Mouse (Mus musculus): ENCODE results near the gene Gm20388. TPM values are rescaled to one million over a fixed set of nuclear protein-coding genes. Genes with fewer than 3 reads are reported as not detected.

Gene Gm20388
- polyA plus RNA-seq, 1 experiment from 2014 or later, result not detected

DNA sequence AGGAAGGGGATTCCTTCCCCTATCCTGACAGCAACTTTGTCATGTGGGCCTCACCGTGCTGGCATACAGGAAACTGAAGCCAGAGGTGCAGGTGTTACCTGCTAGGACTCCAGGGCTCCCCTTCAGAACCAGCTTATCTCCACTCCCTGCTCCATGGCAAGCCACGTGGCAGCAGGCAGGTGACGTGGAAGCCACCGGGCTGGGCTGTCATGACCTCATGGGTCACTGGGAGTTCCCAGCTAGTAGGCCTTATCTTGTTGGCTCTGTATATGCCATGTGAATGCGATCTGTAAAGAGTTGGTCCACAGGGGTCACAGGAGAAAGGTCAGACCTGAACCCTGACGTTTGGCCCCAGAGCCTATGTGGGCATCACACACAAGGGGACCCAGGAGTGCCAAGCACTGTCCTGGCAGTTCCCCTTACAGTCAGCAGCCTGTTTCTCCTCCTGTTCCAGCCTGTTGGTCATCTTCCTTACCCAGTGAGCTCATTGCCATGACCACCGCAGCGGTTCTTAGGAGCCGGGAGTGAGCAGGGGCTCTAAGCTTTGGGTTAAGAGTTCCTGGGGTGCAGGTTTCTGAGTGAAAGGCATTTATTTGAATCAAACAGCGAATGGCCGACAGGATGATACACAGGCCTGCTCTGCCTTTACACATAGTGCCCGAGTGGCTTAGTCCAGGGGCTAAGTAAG is 2419.9 kb downstream of the Gm20388 start:
- Histone ChIP-seq H3K27ac (peak overlapping the region; percentile 97), H3K9me3 (replicated peaks) (peaks cover 14% of the 10 kb centered on the region), H3K4me3 (replicated peaks) (peak overlapping the region; percentile 20; the same call in 1 of the 2 replicates), H3K9ac (peak overlapping the region; percentile 75), H3K4me1 (replicated peaks) (peaks cover 84% of the 10 kb centered on the region), H3K36me3 (peaks cover 99% of the 10 kb centered on the region), H3K4me2 (peak overlapping the region; percentile 52), H3K27me3 (no peaks in the 10 kb centered on the region)
- WGBS (ENCODE audit: insufficient replicate concordance), result 56% methylated on average over 12 of the region's 12 CpGs
- DNase-seq (peak; percentile 73), ATAC-seq (ENCODE audit: low read depth) (peak; percentile 64)

DNA sequence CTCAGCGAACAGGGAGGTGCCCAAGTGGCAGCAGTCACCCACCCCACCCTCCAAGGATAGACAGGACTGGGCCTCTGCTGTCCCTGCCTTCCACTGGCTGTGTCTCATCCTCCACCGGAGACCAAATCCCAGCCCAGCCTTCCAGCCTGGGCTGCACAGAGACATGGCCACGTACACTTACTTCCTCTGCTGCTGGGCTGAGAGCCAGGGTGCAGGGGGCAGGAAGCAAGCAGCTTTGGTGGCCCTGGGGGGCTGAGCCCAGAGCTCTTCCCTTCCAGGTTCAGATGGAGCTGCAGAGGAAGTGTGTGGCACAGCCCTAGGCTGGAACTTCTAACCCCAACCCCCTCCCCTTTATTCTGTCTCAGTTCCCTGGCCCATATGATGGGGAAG is 2420.5 kb downstream of the Gm20388 start:
- H3K9ac ChIP-seq, result peak overlapping the region; percentile 75
- peaks cover 19% of the 10 kb centered on the region for H3K9me3 ChIP-seq (replicated peaks)
- H3K4me2 ChIP-seq, result no peak overlapping the region; the same call in 1 of the 2 replicates
- peak overlapping the region; percentile 97 for H3K27ac ChIP-seq
- ATAC-seq (ENCODE audit: low read depth), result no peak
- peaks cover 99% of the 10 kb centered on the region for H3K36me3 ChIP-seq
- H3K4me1 ChIP-seq (replicated peaks), result peaks cover 82% of the 10 kb centered on the region
- H3K27me3 ChIP-seq, result no peaks in the 10 kb centered on the region
- no peak overlapping the region for H3K4me3 ChIP-seq (replicated peaks)
- WGBS (ENCODE audit: insufficient replicate concordance), result 61% methylated on average over 3 of the region's 3 CpGs
- no peak for DNase-seq

DNA sequence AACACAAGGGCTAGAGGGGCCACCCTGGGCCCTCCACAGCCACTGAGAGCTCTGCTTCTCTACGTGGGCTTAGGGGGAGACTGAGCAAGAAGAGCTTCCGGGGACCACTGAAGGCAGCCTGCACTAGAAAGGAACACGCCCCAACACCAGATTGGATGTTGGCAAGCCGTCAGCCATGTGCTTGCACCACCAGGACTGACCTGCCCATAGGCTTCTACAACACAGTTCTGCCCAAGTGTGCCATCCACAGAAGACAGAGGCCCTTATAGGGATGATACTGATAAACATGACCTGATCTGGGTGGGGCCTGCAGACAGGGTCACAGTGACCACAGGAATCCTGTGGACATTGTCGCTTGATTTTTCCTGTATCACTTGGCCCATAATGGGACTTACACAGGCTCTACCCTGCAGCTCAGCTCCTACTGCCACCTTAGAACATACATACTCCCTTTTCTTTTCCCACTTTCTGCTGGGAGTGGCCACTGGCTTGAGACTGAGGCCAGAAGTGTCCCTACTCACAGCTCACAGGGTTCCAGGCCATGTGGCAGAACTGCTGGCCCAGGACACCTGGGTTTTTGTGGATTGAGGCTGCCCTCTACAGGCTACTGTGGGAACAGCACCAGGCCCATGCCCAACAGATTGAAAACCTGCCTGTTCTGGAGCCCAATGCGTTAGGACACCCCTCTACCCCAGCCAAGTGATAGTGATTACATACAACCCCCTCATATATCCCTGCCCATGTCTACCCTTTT is 2422.3 kb downstream of the Gm20388 start:
- ATAC-seq (ENCODE audit: low read depth) (0 out of 2 replicates have a peak, but pooled peaks have one; percentile 3), DNase-seq (peak; percentile 70)
- Histone ChIP-seq H3K36me3 (peaks cover 99% of the 10 kb centered on the region), H3K4me1 (replicated peaks) (peaks cover 76% of the 10 kb centered on the region), H3K27me3 (no peaks in the 10 kb centered on the region), H3K4me2 (no peak overlapping the region), H3K9ac (no peak overlapping the region; the same call in 1 of the 2 replicates), H3K27ac (peak overlapping the region; percentile 68), H3K4me3 (replicated peaks) (no peak overlapping the region), H3K9me3 (replicated peaks) (peaks cover 30% of the 10 kb centered on the region)
- 79% methylated on average over 6 of the region's 6 CpGs for WGBS (ENCODE audit: insufficient replicate concordance)

DNA sequence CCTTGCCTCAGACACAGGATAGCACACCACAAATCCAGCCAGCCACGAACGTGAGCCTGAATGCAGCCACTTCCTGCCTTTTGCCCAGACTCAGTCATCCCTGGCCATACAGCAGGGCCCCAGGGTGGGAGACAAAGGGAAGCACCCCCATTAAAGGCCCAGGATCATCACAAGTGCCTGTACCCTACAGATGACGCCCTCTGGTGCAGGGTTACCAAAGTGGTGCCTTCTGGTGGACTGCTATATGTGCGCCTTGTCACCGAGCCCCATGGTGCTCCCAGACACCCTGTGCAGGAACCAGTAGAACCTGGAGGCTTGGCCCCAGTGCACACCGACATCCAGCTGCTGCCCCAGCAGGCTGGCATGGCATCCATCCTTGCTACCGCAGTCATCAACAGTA is 2422.9 kb downstream of the Gm20388 start:
- Histone ChIP-seq H3K27me3 (no peaks in the 10 kb centered on the region), H3K9ac (no peak overlapping the region), H3K36me3 (peaks cover 99% of the 10 kb centered on the region), H3K4me3 (replicated peaks) (no peak overlapping the region), H3K4me2 (no peak overlapping the region), H3K27ac (no peak overlapping the region), H3K4me1 (replicated peaks) (peaks cover 75% of the 10 kb centered on the region), H3K9me3 (replicated peaks) (peaks cover 30% of the 10 kb centered on the region)
- DNase-seq, result no peak
- 91% methylated on average over 7 of the region's 7 CpGs for WGBS (ENCODE audit: insufficient replicate concordance)
- ATAC-seq (ENCODE audit: low read depth), result no peak

DNA sequence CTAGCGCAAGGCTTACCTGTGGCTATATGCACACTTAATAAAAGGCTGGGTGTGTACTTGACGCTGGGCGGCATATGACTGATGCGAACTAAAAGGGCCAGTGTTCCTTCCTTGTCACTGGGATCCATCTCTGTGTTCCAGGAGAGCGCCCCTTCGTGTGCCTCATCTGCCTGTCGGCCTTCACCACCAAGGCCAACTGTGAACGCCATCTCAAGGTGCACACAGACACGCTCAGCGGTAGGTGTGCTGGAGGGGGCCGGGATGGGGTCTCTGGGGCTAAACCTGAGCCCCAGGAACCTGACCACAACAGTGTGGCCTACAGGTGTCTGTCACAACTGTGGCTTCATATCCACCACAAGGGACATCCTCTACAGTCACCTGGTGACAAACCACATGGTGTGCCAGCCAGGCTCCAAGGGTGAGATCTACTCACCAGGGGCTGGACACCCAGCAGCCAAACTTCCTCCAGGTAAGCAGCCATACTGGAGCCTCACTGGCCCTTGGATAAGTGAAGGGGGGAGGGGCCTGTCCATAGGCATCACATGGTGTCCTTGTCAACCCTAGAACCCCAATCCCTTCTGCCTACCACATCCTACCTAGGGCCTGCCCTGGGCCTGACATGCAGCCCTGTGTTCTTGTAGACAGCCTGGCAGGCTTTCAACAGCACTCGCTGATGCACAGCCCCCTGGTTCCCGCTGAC is 2424.3 kb downstream of the Gm20388 start:
- Histone ChIP-seq H3K36me3 (peaks cover 99% of the 10 kb centered on the region), H3K9ac (no peak overlapping the region), H3K27me3 (no peaks in the 10 kb centered on the region), H3K4me2 (no peak overlapping the region), H3K9me3 (replicated peaks) (peaks cover 30% of the 10 kb centered on the region), H3K27ac (peak overlapping the region; percentile 34; the same call in 1 of the 2 replicates), H3K4me3 (replicated peaks) (no peak overlapping the region), H3K4me1 (replicated peaks) (peaks cover 75% of the 10 kb centered on the region)
- no peak for DNase-seq
- WGBS (ENCODE audit: insufficient replicate concordance), result 95% methylated on average over 13 of the region's 13 CpGs
- ATAC-seq (ENCODE audit: low read depth), result no peak

DNA sequence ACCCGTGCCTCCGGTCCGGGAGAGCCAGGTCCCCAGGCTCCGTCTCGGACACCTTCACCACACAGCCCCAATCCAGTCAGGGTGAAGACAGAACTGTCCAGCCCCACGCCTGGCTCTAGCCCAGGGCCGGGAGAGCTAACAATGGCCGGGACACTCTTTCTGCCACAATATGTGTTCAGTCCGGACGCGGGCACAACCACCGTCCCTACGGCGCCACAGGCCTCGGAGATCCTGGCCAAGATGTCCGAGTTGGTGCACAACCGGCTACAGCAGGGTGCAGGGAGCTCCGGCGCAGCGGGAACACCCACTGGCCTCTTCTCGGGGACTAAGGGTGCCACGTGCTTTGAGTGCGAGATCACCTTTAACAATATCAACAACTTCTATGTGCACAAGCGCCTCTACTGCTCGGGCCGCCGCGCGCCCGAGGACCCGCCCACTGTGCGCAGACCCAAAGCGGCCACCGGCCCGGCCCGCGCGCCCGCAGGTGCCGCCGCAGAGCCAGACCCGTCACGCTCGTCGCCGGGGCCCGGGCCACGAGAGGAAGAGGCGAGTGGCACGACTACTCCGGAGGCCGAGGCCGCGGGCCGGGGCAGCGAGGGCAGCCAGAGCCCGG is 2425.1 kb downstream of the Gm20388 start:
- Histone ChIP-seq H3K9ac (no peak overlapping the region), H3K9me3 (replicated peaks) (peaks cover 30% of the 10 kb centered on the region), H3K27ac (peak overlapping the region; percentile 34; the same call in 1 of the 2 replicates), H3K36me3 (peaks cover 99% of the 10 kb centered on the region), H3K4me3 (replicated peaks) (peak overlapping the region; percentile 14; the same call in 1 of the 2 replicates), H3K4me2 (peak overlapping the region; percentile 33), H3K4me1 (replicated peaks) (peaks cover 75% of the 10 kb centered on the region), H3K27me3 (no peaks in the 10 kb centered on the region)
- 85% methylated on average over 57 of the region's 57 CpGs for WGBS (ENCODE audit: insufficient replicate concordance)
- ATAC-seq (ENCODE audit: low read depth) (no peak), DNase-seq (no peak)

DNA sequence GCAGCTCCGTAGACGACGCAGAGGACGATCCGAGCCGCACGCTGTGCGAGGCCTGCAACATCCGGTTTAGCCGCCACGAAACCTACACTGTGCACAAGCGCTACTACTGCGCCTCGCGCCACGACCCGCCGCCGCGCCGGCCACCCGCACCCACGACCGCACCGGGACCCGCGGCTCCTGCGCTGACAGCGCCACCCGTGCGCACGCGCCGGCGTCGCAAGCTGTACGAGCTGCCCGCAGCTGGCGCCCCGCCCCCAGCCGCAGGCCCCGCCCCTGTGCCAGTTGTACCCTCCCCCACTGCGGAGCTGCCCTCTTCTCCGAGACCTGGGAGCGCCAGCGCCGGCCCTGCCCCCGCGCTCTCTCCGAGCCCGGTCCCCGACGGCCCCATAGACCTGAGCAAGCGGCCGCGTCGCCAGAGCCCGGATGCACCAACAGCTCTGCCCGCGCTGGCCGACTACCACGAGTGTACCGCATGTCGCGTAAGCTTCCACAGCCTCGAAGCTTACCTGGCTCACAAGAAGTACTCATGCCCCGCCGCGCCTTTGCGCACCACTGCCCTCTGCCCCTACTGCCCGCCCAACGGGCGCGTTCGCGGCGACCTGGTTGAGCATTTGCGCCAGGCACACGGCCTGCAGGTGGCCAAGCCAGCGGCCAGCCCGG is 2425.7 kb downstream of the Gm20388 start:
- DNase-seq, result no peak
- Histone ChIP-seq H3K36me3 (peaks cover 93% of the 10 kb centered on the region), H3K4me1 (replicated peaks) (peaks cover 75% of the 10 kb centered on the region), H3K27me3 (no peaks in the 10 kb centered on the region), H3K9me3 (replicated peaks) (peaks cover 30% of the 10 kb centered on the region), H3K4me2 (peak overlapping the region; percentile 33), H3K9ac (no peak overlapping the region), H3K27ac (no peak overlapping the region), H3K4me3 (replicated peaks) (peak overlapping the region; percentile 14; the same call in 1 of the 2 replicates)
- ATAC-seq (ENCODE audit: low read depth), result no peak
- WGBS (ENCODE audit: insufficient replicate concordance), result 74% methylated on average over 81 of the region's 81 CpGs

DNA sequence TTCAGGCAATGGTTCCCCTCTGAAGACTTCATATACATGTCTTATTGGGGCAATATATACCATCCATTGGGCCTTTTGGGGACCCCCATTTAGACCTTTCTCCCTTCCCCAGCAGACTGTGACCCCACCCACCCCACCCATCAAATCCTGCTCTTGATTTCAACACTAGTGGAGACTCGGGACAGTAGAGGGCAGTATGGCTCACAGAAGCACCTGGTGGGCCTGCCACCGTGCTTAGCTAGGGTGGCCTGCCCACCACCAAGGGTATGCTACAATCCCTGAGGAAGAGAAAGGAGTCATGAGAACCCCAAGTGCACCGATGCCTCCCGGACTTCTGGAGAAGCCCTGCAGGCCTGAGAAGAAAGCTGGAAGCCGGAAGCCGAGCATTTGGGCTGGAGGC is 2428.2 kb downstream of the Gm20388 start:
- H3K4me2 ChIP-seq, result no peak overlapping the region
- H3K9me3 ChIP-seq (replicated peaks), result peaks cover 30% of the 10 kb centered on the region
- no peak for ATAC-seq (ENCODE audit: low read depth)
- H3K36me3 ChIP-seq, result peaks cover 69% of the 10 kb centered on the region
- H3K27me3 ChIP-seq, result peaks cover 11% of the 10 kb centered on the region; the same call in 1 of the 2 replicates
- H3K4me3 ChIP-seq (replicated peaks), result no peak overlapping the region
- no peak overlapping the region for H3K9ac ChIP-seq
- WGBS (ENCODE audit: insufficient replicate concordance), result 70% methylated on average over 6 of the region's 6 CpGs
- DNase-seq, result no peak
- H3K27ac ChIP-seq, result no peak overlapping the region
- peaks cover 78% of the 10 kb centered on the region for H3K4me1 ChIP-seq (replicated peaks)

DNA sequence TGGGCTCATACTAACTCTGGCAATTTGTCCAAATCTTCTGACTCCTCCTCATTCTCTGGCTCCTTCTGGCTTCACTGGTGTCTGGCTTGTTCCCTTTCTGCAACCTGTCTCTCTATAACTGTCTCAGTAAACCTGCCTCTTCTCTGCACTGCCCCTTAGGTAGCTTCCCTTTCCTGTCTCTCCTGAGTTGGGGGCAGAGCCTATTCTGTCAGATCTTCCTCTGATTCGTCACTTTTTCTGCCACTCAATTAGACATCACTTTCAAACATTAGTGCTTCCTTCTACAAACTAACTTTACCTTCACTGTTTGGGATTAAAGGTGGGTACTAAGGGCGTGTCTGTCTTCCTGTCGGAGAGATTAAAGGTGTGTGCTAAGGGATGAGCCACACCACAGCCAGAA is 2430.1 kb downstream of the Gm20388 start:
- WGBS (ENCODE audit: insufficient replicate concordance), result 75% methylated on average over 3 of the region's 3 CpGs

DNA sequence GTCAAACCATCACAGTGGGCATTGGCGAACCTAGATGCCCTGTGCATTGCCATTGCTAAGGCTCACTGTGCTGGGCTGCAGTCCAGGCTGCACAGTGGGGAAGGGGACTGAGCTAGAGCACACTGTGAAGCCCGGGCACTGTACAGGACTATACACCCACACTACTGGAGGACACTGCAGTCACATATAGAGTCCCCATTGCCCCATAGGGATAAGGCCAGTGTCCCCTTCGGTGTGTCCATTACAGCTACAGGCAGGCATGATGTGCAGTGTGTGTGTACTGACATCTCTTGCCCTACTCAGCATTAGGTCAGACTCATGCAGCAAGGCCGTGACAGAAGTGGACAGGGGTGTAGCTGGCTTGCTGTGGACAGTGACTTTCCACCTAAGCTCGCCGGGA is 2431.1 kb downstream of the Gm20388 start:
- ATAC-seq (ENCODE audit: low read depth) (peak; percentile 18), DNase-seq (no peak)
- H3K9ac ChIP-seq, result peak overlapping the region; percentile 31; the same call in 1 of the 2 replicates
- WGBS (ENCODE audit: insufficient replicate concordance), result 53% methylated on average over 6 of the region's 6 CpGs
- H3K4me3 ChIP-seq (replicated peaks), result no peak overlapping the region
- peak overlapping the region; percentile 35; the same call in 1 of the 2 replicates for H3K27ac ChIP-seq
- H3K4me2 ChIP-seq, result no peak overlapping the region
- peaks cover 85% of the 10 kb centered on the region for H3K4me1 ChIP-seq (replicated peaks)
- peaks cover 4% of the 10 kb centered on the region for H3K9me3 ChIP-seq (replicated peaks)
- H3K27me3 ChIP-seq, result peaks cover 11% of the 10 kb centered on the region; the same call in 1 of the 2 replicates
- peaks cover 39% of the 10 kb centered on the region for H3K36me3 ChIP-seq

More for the DNA sequence above, 2430.1 kb downstream of the Gm20388 start:
- ATAC-seq (ENCODE audit: low read depth) (no peak), DNase-seq (no peak)
- Histone ChIP-seq H3K27ac (peak overlapping the region; percentile 66), H3K4me1 (replicated peaks) (peaks cover 92% of the 10 kb centered on the region), H3K27me3 (peaks cover 11% of the 10 kb centered on the region; the same call in 1 of the 2 replicates), H3K4me2 (no peak overlapping the region), H3K9ac (no peak overlapping the region), H3K9me3 (replicated peaks) (peaks cover 15% of the 10 kb centered on the region), H3K36me3 (peaks cover 50% of the 10 kb centered on the region), H3K4me3 (replicated peaks) (no peak overlapping the region)

All from liver, embryonic 13.5 days (tissue).